Mouse (Mus musculus) testis, adult 2 months (tissue): ENCODE data around the gene Gm49325.

Experiments
- CTCF ChIP-seq: fragments of 200-500 bp; IDR thresholded peaks from 2 replicates; pipeline ENCODE4 v1.5.1; 2012; ENCODE audit warnings: low read depth, mild to moderate bottlenecking, inconsistent platforms, low read length, moderate library complexity; ENCODE audit not compliant: control insufficient read depth, insufficient read depth, insufficient replicate concordance
- POLR2A ChIP-seq: fragments of 200-500 bp; IDR thresholded peaks from 2 replicates; pipeline ENCODE4 v1.6.1; 2012; ENCODE audit warnings: low read depth, mild to moderate bottlenecking, inconsistent platforms, low read length, moderate library complexity; ENCODE audit not compliant: control insufficient read depth

DNA sequence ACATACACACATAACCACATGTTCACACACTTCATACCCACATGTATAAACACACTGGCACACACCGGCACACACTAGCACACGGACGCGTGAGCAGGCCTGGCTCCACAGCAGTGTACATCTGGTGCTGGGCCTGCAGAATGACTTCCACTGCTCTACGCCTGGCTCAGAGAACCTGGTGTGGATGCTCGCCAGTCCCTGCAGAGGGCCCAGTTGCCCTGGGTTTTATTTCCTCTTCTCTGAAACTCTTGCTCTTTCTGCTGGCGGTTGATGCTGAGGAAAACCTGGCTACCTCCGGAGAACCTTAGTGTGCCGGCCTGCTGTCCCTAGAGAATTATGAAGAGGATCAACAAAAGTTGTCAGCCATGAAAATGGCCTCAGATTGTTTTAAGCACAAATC, 46.0 kb downstream of the Gm49325 start:
- TF ChIP-seq CTCF (no peak), POLR2A (no peak)
